In the genomic region with DNA sequence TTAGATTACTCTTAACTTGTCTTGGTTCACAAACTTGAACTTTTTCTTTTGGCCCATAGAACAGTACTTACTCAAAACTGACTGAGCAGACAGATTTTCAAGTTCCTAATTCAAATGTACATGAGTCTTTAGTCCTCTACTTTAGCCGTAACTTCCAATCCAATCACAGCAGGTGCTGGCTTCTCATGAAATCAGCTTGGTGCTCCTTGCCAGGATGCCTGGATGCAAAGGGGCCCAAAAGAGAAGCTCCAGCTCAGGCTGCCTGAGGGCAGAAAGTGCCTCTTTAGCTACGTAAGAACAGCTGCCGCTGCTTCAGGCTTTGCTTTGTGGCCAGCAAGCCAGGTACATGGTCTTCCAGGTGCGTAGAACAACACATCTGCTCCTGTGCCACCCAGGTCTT, we compare ENCODE assay signal across 20 mouse cellular contexts.
DNase-seq lines count a peak whose midpoint lies in the region; ATAC-seq and TF ChIP-seq lines count a peak whose summit lies in the region.
"Had no signal": no experiment of that assay in that cellular context is flagged by ENCODE, and none has a peak within 500 bp of the region (broad histone marks: within the 10 kb centered on the region; RNA-seq: fewer than 3 reads in every experiment).

No protein-coding gene starts in this region.

- no peak overlapping the region for H3K4me3 ChIP-seq in hindbrain, postnatal 0 days (ENCODE audit: low read length)
- no peak overlapping the region for H3K4me3 ChIP-seq in hindbrain, embryonic 12.5 days
- no peak overlapping the region for H3K4me3 ChIP-seq in neural tube, embryonic 15.5 days (replicated peaks)
- H3K4me3 ChIP-seq: embryonic facial prominence, embryonic 10.5 days; heart, embryonic 13.5 days had no signal

- WGBS in hindbrain, postnatal 0 days = 57% methylated on average over 4 of the region's 4 CpGs
- WGBS in hindbrain, embryonic 12.5 days = 79% methylated on average over 4 of the region's 4 CpGs
- WGBS in neural tube, embryonic 15.5 days = 76% methylated on average over 4 of the region's 4 CpGs

- H3K27ac ChIP-seq in hindbrain, postnatal 0 days = no peak overlapping the region
- H3K27ac ChIP-seq in hindbrain, embryonic 12.5 days = no peak overlapping the region
- no peak overlapping the region for H3K27ac ChIP-seq in neural tube, embryonic 15.5 days (replicated peaks)
- H3K27ac ChIP-seq: embryonic facial prominence, embryonic 10.5 days; heart, embryonic 13.5 days had no signal

- ATAC-seq in cerebellum, adult (ENCODE audit: insufficient number of reproducible peaks, low FRiP score, low TSS enrichment) = no peak
- no peak for ATAC-seq in hindbrain, postnatal 0 days
- no peak for ATAC-seq in hindbrain, embryonic 12.5 days (ENCODE audit: low FRiP score)
- no peak for ATAC-seq in neural tube, embryonic 15.5 days (ENCODE audit: low FRiP score)
- ATAC-seq: CD4-positive, CD25-positive, alpha-beta regulatory T cell, adult 4 months; hindbrain, embryonic 16.5 days had no signal

- no peaks in the 10 kb centered on the region for H3K4me1 ChIP-seq in hindbrain, postnatal 0 days (ENCODE audit: insufficient read depth, low read length)
- H3K4me1 ChIP-seq in hindbrain, embryonic 12.5 days = 0 out of 2 replicates have a peak, but pooled peaks cover 4% of the 10 kb centered on the region
- no peaks in the 10 kb centered on the region for H3K4me1 ChIP-seq in neural tube, embryonic 15.5 days

- no peak for TF ChIP-seq CTCF in hindbrain, postnatal 0 days (IDR thresholded peaks at IDR 0.05; ENCODE audit: low read depth)
- no peak for TF ChIP-seq CTCF in brain, embryonic 14.5 days (IDR thresholded peaks at IDR 0.05; ENCODE audit: borderline replicate concordance, extremely low read depth, insufficient read depth, insufficient read length)

- H3K9ac ChIP-seq in hindbrain, postnatal 0 days (replicated peaks; ENCODE audit: low read length) = no peak overlapping the region
- H3K9ac ChIP-seq in hindbrain, embryonic 12.5 days = no peak overlapping the region
- no peak overlapping the region for H3K9ac ChIP-seq in neural tube, embryonic 15.5 days (replicated peaks)
- H3K9ac ChIP-seq: heart, embryonic 13.5 days had no signal

- no peak for TF ChIP-seq POLR2A in brain, embryonic 14.5 days (IDR thresholded peaks at IDR 0.05; ENCODE audit: borderline replicate concordance, extremely low read depth, insufficient read depth, insufficient read length, poor library complexity, severe bottlenecking)

- no peaks in the 10 kb centered on the region for H3K9me3 ChIP-seq in hindbrain, postnatal 0 days (ENCODE audit: low read length)
- H3K9me3 ChIP-seq in hindbrain, embryonic 12.5 days (replicated peaks) = no peaks in the 10 kb centered on the region
- H3K9me3 ChIP-seq in neural tube, embryonic 15.5 days (replicated peaks) = no peaks in the 10 kb centered on the region
- H3K9me3 ChIP-seq: embryonic facial prominence, embryonic 10.5 days; G1E; heart, embryonic 13.5 days had no signal

- no peak overlapping the region for H3K4me2 ChIP-seq in hindbrain, postnatal 0 days (ENCODE audit: low read depth, low read length)
- no peak overlapping the region for H3K4me2 ChIP-seq in hindbrain, embryonic 12.5 days (replicated peaks)
- H3K4me2 ChIP-seq in neural tube, embryonic 15.5 days = no peak overlapping the region
- H3K4me2 ChIP-seq: heart, embryonic 13.5 days had no signal

- no peaks in the 10 kb centered on the region for H3K27me3 ChIP-seq in hindbrain, postnatal 0 days (ENCODE audit: insufficient read depth, low read length)
- H3K27me3 ChIP-seq in hindbrain, embryonic 12.5 days = no peaks in the 10 kb centered on the region
- no peaks in the 10 kb centered on the region for H3K27me3 ChIP-seq in neural tube, embryonic 15.5 days (replicated peaks)
- H3K27me3 ChIP-seq: heart, embryonic 13.5 days had no signal

- peak; percentile 4 for DNase-seq in cerebellum, adult 11 months
- DNase-seq in cerebellum, adult 8-10 months = no peak
- DNase-seq in cerebellum, postnatal 25 days = peak; percentile 25 to 28
- peak; percentile 20 for DNase-seq in hindbrain, postnatal 0 days (ENCODE audit: low spot score)
- DNase-seq in brain, embryonic 14.5 days (ENCODE audit: low read depth) = peak; percentile 66
- DNase-seq: adrenal gland, adult 8-10 months; adrenal gland, postnatal 36 days; B cell, adult 2 months; gastrocnemius, postnatal 14 days; heart, postnatal 36 days; kidney, adult 11 months; kidney, adult 9 months had no signal

- no peaks in the 10 kb centered on the region for H3K36me3 ChIP-seq in hindbrain, postnatal 0 days (ENCODE audit: insufficient read depth, low read length)
- H3K36me3 ChIP-seq in hindbrain, embryonic 12.5 days = no peaks in the 10 kb centered on the region
- no peaks in the 10 kb centered on the region for H3K36me3 ChIP-seq in neural tube, embryonic 15.5 days
- H3K36me3 ChIP-seq: embryonic facial prominence, embryonic 10.5 days; G1E; heart, embryonic 13.5 days had no signal
